Mouse (Mus musculus): ENCODE measurements around the gene Evi2.

The Evi2 gene

GRCm38 (mm10) chr11:79530333-79530761 lies at the start of gene Evi2, which contains the start of gene Evi2a:
Gene Evi2 (minus strand): TSS chr11:79530589.
Gene Evi2a (minus strand): TSS chr11:79530609.
- no peak for DNase-seq (ENCODE audit: low spot score in 2 of 2)

GRCm38 (mm10) chr11:79577741-79578140 lies 47.4 kb upstream of the Evi2 start:
- DNase-seq (ENCODE audit: low spot score in 2 of 2), result peak; percentile 41 to 73

GRCm38 (mm10) chr11:79575383-79576073 lies 45.1 kb upstream of the Evi2 start:
- no peak for DNase-seq (ENCODE audit: low spot score in 2 of 2)

- no peak for DNase-seq (ENCODE audit: low spot score in 2 of 2)
Observed at GRCm38 (mm10) chr11:79573836-79574235, 43.4 kb upstream of the Evi2 start.

GRCm38 (mm10) chr11:79570319-79570718 lies 39.9 kb upstream of the Evi2 start:
- no peak for DNase-seq (ENCODE audit: low spot score in 2 of 2)

GRCm38 (mm10) chr11:79568197-79568911 lies 38.0 kb upstream of the Evi2 start:
- DNase-seq (ENCODE audit: low spot score in 2 of 2), result no peak

GRCm38 (mm10) chr11:79566947-79567346 lies 36.6 kb upstream of the Evi2 start:
- no peak for DNase-seq (ENCODE audit: low spot score in 2 of 2)

GRCm38 (mm10) chr11:79563493-79563892 lies 33.1 kb upstream of the Evi2 start:
- DNase-seq (ENCODE audit: low spot score in 2 of 2), result no peak

- no peak for DNase-seq (ENCODE audit: low spot score in 2 of 2)
Observed at GRCm38 (mm10) chr11:79560536-79560935, 30.1 kb upstream of the Evi2 start.

- no peak for DNase-seq (ENCODE audit: low spot score in 2 of 2)
Observed at GRCm38 (mm10) chr11:79552622-79553021, 22.2 kb upstream of the Evi2 start.

- no peak for DNase-seq (ENCODE audit: low spot score in 2 of 2)
Observed at GRCm38 (mm10) chr11:79536293-79536692, 5.9 kb upstream of the Evi2 start.

GRCm38 (mm10) chr11:79535554-79535953 lies 5.2 kb upstream of the Evi2 start:
- no peak for DNase-seq (ENCODE audit: low spot score in 2 of 2)

- peak; percentile 28 to 64 for DNase-seq (ENCODE audit: low spot score in 2 of 2)
Observed at GRCm38 (mm10) chr11:79533950-79534690, 3.7 kb upstream of the Evi2 start.

GRCm38 (mm10) chr11:79533311-79533710 lies 2.9 kb upstream of the Evi2 start:
- DNase-seq (ENCODE audit: low spot score in 2 of 2), result no peak

- no peak for DNase-seq (ENCODE audit: low spot score in 2 of 2)
Observed at GRCm38 (mm10) chr11:79531485-79531884, 1.1 kb upstream of the Evi2 start.

- DNase-seq (ENCODE audit: low spot score in 2 of 2), result no peak
Observed at GRCm38 (mm10) chr11:79530774-79531173, 385 bp upstream of the Evi2 start.

GRCm38 (mm10) chr11:79529736-79530135 lies 653 bp downstream of the Evi2 start:
- DNase-seq (ENCODE audit: low spot score in 2 of 2), result no peak

- DNase-seq (ENCODE audit: low spot score in 2 of 2), result no peak
Observed at GRCm38 (mm10) chr11:79529226-79529625, 1.2 kb downstream of the Evi2 start.

GRCm38 (mm10) chr11:79528601-79529000 lies 1.8 kb downstream of the Evi2 start:
- DNase-seq (ENCODE audit: low spot score in 2 of 2), result no peak

- no peak for DNase-seq (ENCODE audit: low spot score in 2 of 2)
Observed at GRCm38 (mm10) chr11:79527739-79528384, 2.5 kb downstream of the Evi2 start.

- DNase-seq (ENCODE audit: low spot score in 2 of 2), result no peak
Observed at GRCm38 (mm10) chr11:79527015-79527738, 3.2 kb downstream of the Evi2 start.
